Mouse (Mus musculus) adrenal gland, adult 8-10 months (tissue): Measurements from ENCODE around the gene Macrod2. TPM values are rescaled to one million over a fixed set of nuclear protein-coding genes. Genes with fewer than 3 reads are reported as not detected.
A peak's percentile ranks its signal among the peaks of the same experiment; 100 is the strongest.

ENCODE experiments used
- DNase-seq: peaks from one replicate; pipeline ENCODE4 v3.0.0; 2022
- total RNA-seq, 4 experiments: library from RNA; stranded (reverse); gene quantifications; 2 replicates each; pipeline ENCODE4 v1.2.4; 2022

The Macrod2 gene
- total RNA-seq, 4 experiments from 2014 or later = 5.2 to 11.9 (median 7.8) TPM

- DNase-seq = no peak
These were observed 928.9 kb downstream of the Macrod2 start for GRCm38 (mm10) chr2:141323956-141324460.

GRCm38 (mm10) chr2:141327296-141327695 is 932.2 kb downstream of the Macrod2 start:
- DNase-seq = no peak

GRCm38 (mm10) chr2:141337708-141338107 is 942.6 kb downstream of the Macrod2 start:
- DNase-seq = no peak

GRCm38 (mm10) chr2:141343988-141344535 is 949.0 kb downstream of the Macrod2 start:
- DNase-seq = no peak

- DNase-seq = no peak
These were observed 957.5 kb downstream of the Macrod2 start for GRCm38 (mm10) chr2:141352623-141353022.

GRCm38 (mm10) chr2:141388632-141389031 is 993.5 kb downstream of the Macrod2 start:
- DNase-seq = no peak

- no peak for DNase-seq
These were observed 996.1 kb downstream of the Macrod2 start for GRCm38 (mm10) chr2:141391229-141391628.

- no peak for DNase-seq
These were observed 999.7 kb downstream of the Macrod2 start for GRCm38 (mm10) chr2:141394806-141395205.

GRCm38 (mm10) chr2:141408766-141409165 is 1013.7 kb downstream of the Macrod2 start:
- DNase-seq = no peak

GRCm38 (mm10) chr2:141416436-141416835 is 1021.3 kb downstream of the Macrod2 start:
- no peak for DNase-seq

GRCm38 (mm10) chr2:141416855-141417544 is 1021.9 kb downstream of the Macrod2 start:
- DNase-seq = no peak

- no peak for DNase-seq
These were observed 1024.7 kb downstream of the Macrod2 start for GRCm38 (mm10) chr2:141419806-141420205.

- no peak for DNase-seq
These were observed 1039.0 kb downstream of the Macrod2 start for GRCm38 (mm10) chr2:141434084-141434483.

GRCm38 (mm10) chr2:141434731-141435570 is 1039.8 kb downstream of the Macrod2 start:
- DNase-seq = no peak

- DNase-seq = peak; percentile 7
These were observed 1046.8 kb downstream of the Macrod2 start for GRCm38 (mm10) chr2:141441896-141442295.

GRCm38 (mm10) chr2:141449078-141449680 is 1054.1 kb downstream of the Macrod2 start:
- no peak for DNase-seq

GRCm38 (mm10) chr2:141463946-141464345 is 1068.8 kb downstream of the Macrod2 start:
- DNase-seq = no peak

- DNase-seq = no peak
These were observed 1077.7 kb downstream of the Macrod2 start for GRCm38 (mm10) chr2:141472791-141473190.

- DNase-seq = no peak
These were observed 1082.5 kb downstream of the Macrod2 start for GRCm38 (mm10) chr2:141477585-141477984.

GRCm38 (mm10) chr2:141490518-141490917 is 1095.4 kb downstream of the Macrod2 start:
- no peak for DNase-seq

GRCm38 (mm10) chr2:141505451-141505850 is 1110.3 kb downstream of the Macrod2 start:
- DNase-seq = no peak
